Mouse (Mus musculus) heart, postnatal 25 days (tissue): ENCODE results near the gene Fgd2. TPM values are rescaled to one million over a fixed set of nuclear protein-coding genes. Genes with fewer than 3 reads are reported as not detected.
"Not testable (repeated sequence)": the region's sequence is repeated elsewhere in the genome, so short reads cannot be mapped to it uniquely, and the experiment has no call there.

ENCODE experiments used
- DNase-seq: peaks from one replicate; pipeline ENCODE4 v3.0.0; 2022; ENCODE audit warnings: low spot score
- intact Hi-C: fragments of 180-260 bp; cut with DNase I; formaldehyde crosslinking; loops from one replicate; pipeline ENCODE4 v1.15.1; 2025
- total RNA-seq, 2 experiments: library from RNA; stranded (reverse); gene quantifications; 2 replicates each; pipeline ENCODE4 v1.2.3; 2021

Gene Fgd2
- total RNA-seq, 2 experiments from 2014 or later = 1.8 to 2.7 TPM

- intact Hi-C loops = no loop called here
- no peak for DNase-seq
These were observed 28.5 kb upstream of the Fgd2 start for GRCm38 (mm10) chr17:29332186-29332685.

- no peak for DNase-seq
- intact Hi-C loops = no loop called here
These were observed 24.3 kb upstream of the Fgd2 start for GRCm38 (mm10) chr17:29336266-29336990.

DNA sequence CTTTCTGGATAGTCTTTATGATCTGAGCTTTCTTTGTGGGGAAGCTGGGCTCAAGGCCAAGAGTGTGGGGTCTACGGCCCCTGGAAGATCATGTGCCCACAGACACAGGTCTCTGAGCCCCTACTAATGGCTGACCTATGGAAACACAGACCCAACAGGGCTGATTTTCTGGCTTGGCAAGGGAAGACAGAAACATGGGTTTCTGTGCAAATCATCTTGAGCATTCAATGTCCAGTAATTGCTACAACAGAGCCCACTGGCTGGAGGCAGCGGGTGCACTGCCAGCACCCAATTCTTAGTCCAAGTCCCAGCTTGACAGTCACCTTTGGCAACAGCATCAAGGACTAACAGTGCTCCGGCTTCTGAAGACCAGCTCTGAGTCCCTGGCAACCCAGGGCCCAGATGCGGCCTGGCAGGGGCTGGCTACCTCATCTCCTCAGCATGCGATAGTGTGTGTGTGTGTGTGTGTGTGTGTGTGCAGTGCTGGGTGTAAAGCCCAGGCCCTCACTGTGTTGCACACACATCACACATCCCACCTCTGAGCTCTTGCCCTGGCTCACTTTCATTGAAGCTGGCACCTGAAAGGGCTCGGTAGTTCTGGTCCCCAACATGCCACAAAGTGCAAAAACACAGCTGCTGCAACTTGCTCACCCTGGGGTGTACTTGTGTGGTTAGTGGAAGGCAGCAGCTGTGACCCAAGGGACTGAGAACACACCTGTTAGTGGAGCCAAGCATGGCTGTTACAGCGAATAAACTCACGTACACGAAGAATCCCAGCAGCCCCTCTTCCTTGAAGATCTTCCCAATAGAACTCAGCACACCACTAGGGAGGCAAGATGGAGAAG is 22.5 kb upstream of the Fgd2 start:
- intact Hi-C loops = loop anchor here (2.0 kb wide), 1 partner anchor 33 kb away; no protein-coding TSS in a partner anchor
- DNase-seq = no peak

DNA sequence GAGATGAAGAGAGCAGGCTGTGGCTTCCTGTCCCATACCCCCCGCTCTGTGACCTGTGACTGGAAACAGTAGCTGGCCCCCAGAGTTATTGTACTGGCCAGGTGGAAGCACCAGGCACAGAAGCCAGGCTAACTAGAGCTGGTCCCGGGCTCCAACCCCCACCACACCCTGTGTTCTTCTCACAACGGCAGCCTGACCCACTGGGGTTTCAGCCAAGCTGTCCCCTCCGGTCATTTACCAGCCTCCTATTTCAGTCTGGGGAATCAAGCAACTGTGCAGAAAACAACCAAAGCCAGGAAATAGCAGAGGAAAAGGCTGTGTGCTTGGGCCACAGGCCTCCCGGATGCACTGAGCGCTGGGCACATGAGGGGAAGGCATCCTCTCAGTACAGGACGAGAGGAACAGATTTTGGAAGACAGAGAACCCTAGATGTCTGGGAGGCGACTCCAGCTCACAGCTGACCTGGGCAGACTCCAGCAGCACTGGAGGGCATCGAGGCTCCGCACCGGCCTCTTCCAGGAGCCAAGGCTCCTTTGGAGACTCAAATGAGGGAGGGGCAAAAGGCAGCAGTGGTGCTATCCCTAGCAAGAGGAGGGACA is 21.4 kb upstream of the Fgd2 start:
- intact Hi-C loops = loop anchor here (2.0 kb wide), 1 partner anchor 32 kb away; no protein-coding TSS in a partner anchor
- no peak for DNase-seq

DNA sequence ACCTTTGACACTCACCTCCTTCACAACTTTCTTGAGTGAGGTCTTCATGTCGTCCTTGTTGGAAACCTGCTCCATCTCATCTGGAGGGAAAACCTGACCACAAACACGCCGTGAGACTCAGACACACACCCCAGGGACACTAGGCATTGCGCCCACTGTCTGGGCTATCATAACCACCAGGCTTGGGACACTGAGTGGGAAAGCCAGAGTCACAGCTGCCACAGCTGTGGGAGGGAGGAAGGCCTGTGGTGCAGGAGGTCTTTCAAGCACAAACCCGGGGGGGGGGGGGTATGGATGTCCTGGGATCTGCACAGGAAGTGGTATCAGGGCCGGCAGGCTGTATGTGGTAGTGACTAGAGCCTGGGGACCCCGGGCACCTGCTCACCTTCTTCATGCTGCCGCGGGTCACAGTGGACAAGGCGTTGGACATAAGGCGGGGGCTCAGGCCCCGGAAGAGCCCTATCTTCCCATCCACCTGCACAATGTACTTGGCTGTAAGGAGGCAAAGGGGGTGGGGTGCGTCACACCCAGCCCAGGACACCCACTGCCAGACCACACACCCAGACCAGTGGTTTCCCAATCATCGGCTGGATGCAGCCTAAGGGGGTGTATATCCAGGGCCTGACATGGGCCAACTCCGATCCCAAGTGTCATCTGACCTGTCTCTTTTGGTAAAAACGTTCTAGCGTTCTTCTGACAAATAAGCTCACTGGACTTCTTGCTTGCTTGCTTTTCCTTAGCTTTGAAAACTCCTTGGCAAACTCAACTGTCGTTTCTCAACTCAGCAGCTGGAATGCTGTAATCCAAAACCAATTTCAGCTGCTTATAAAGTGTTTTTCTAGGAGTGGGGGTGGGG is 20.1 kb upstream of the Fgd2 start:
- no peak for DNase-seq
- intact Hi-C loops = no loop called here

- DNase-seq = no peak
- intact Hi-C loops = no loop called here
These were observed 19.1 kb upstream of the Fgd2 start for GRCm38 (mm10) chr17:29341591-29342003.

GRCm38 (mm10) chr17:29342010-29342910 is 18.5 kb upstream of the Fgd2 start:
- intact Hi-C loops = no loop called here

GRCm38 (mm10) chr17:29343241-29343640 is 17.5 kb upstream of the Fgd2 start:
- no peak for DNase-seq
- intact Hi-C loops = no loop called here

More at GRCm38 (mm10) chr17:29342010-29342910, 18.5 kb upstream of the Fgd2 start:
- peak; percentile 70 for DNase-seq

DNA sequence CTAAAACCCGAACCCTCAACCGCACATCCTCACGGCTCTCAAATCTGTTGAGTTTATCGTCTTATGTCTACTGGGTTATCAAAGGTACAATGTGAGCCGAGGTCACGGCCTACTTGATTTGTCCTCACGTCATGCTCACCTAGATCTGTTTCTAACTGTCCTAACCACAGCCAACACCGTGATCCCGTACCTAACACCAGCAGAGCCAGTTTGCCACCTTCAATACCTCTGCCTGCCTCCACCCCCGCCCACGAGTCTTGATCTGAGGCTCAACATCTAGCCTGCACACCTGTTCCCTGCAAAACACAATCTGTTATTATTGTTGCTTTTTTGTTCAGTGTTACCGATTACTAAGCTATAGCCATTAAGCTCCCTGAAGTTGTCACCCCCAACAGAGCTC is 15.4 kb upstream of the Fgd2 start:
- no peak for DNase-seq
- intact Hi-C loops = no loop called here

GRCm38 (mm10) chr17:29346496-29347125 is 14.1 kb upstream of the Fgd2 start:
- intact Hi-C loops = no loop called here
- no peak for DNase-seq

GRCm38 (mm10) chr17:29347126-29347644 is 13.5 kb upstream of the Fgd2 start:
- intact Hi-C loops = no loop called here
- no peak for DNase-seq

DNA sequence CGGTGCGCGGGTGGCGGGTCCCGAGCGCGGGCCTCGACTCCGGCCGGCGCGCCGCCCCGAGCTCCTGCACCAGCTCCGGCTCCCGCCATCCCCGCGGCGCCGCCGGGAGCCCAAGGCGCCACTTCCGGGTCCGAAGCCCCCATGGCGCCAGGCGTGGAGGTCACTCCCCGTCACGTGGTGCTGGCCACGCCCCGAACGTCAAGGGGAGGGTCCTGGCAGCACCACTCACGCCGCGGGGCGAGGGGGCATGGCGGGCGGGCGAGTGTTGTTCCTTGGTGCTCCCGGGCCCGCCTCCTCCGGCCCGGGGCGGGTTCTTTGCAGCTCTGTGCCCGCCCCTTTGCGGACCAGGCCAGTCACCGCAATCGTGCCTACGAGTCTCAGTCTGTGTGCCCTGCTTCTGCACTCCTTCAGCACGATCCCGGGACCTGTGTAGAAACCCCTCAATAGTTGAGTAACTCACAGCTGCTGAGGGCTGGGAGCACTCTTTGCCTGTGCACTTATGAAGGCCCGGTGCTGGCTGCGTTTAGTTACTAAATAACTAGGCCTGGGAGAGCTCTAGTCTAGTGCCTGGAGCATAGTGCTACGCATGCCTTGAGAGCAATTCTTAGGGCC is 13.0 kb upstream of the Fgd2 start, which contains the start of gene Mtch1:
Gene Mtch1, minus strand, starts transcription at position 290 of the 612 bp plus-strand sequence.
- intact Hi-C loops = no loop called here

DNA sequence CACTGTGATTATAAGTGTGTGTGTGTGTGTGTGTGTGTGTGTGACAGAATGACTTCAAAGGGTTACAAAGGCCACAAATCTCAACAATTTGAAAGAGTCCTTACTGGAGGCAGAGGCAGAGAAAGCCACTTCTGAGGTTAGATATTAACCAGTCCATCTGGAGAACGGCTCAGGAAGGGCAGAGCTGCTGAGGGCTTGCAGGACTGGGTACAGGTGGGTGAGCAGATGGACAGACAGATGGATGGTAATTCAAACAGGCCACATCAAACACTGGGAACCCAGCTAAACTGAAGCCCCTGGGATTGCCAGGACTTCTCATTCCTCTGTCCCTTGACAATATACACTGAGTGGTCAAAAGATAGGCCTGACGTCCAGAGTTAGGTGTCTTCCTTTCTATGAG is 11.7 kb upstream of the Fgd2 start:
- intact Hi-C loops = no loop called here

More for the DNA sequence above, 13.0 kb upstream of the Fgd2 start, which contains the start of gene Mtch1:
- peak; percentile 98 for DNase-seq

GRCm38 (mm10) chr17:29351056-29351455 is 9.7 kb upstream of the Fgd2 start:
- DNase-seq, intact Hi-C loops: not testable (repeated sequence)

More for the DNA sequence above, 11.7 kb upstream of the Fgd2 start:
- no peak for DNase-seq

DNA sequence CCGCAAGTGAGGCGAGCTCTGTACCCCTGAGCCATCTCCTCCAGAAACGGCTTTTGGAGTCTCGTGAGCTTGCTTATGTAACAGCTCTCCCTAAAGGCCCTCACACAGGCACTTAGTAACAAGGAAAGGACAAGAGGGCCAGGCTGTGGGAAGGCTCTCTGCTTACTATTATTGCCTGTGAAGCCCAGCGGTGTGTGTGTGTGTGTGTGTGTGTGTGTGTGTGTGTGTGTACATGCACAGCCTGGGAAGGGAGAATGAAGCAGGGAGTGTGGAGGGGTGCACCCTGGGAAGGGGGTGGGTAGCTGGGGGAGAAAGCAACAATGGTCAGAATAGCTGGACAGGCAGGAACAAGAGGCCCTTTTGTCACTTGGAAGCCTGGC is 5.3 kb upstream of the Fgd2 start:
- intact Hi-C loops = no loop called here
- no peak for DNase-seq

GRCm38 (mm10) chr17:29355841-29356478 is 4.8 kb upstream of the Fgd2 start:
- peak; percentile 64 for DNase-seq
- intact Hi-C loops = no loop called here

- DNase-seq = peak; percentile 81
- intact Hi-C loops = no loop called here
These were observed 4.2 kb upstream of the Fgd2 start for GRCm38 (mm10) chr17:29356479-29356856.
